24 mouse cellular contexts compared by ENCODE assay signal in genomic region chr9:60182371-60182770, GRCm38 (mm10).
DNase-seq lines count a peak whose midpoint lies in the region.
"Had no signal": no experiment of that assay in that cellular context is flagged by ENCODE, and none has a peak within 500 bp of the region (broad histone marks: within the 10 kb centered on the region; RNA-seq: fewer than 3 reads in every experiment).

No protein-coding gene starts in this region.

- no peaks in the 10 kb centered on the region for H3K27me3 ChIP-seq in limb, embryonic 10.5 days (ENCODE audit: low read depth, poor library complexity, severe bottlenecking)
- no peaks in the 10 kb centered on the region for H3K27me3 ChIP-seq in embryonic facial prominence, embryonic 10.5 days (replicated peaks; ENCODE audit: low read depth, poor library complexity, severe bottlenecking)
- H3K27me3 ChIP-seq: forebrain, embryonic 12.5 days; forebrain, embryonic 15.5 days; heart, embryonic 12.5 days; heart, embryonic 15.5 days; hindbrain, embryonic 13.5 days had no signal

- 93% methylated on average over 6 of the region's 6 CpGs for WGBS in limb, embryonic 10.5 days
- WGBS in embryonic facial prominence, embryonic 10.5 days = 84% methylated on average over 6 of the region's 6 CpGs

- DNase-seq in testis, postnatal 14 days (ENCODE audit: low spot score) = peak; percentile 8
- no peak for DNase-seq in testis, postnatal 10 days (ENCODE audit: low spot score)
- peak; percentile 62 for DNase-seq in adrenal gland, adult 2 months
- peak; percentile 61 for DNase-seq in adrenal gland, postnatal 14 days
- DNase-seq in limb, embryonic 10.5 days (ENCODE audit: low spot score) = no peak
- no peak for DNase-seq in embryo, embryonic 11 days
- DNase-seq in layer of hippocampus, adult 9-11 months = no peak
- no peak for DNase-seq in embryonic facial prominence, embryonic 10.5 days (ENCODE audit: low spot score)
- DNase-seq: cerebellum, adult 18-20 months; cerebellum, adult 9-10 months; cerebellum, postnatal 14 days; gastrocnemius, postnatal 25 days; heart, adult 18-20 months; heart, postnatal 10 days; heart, postnatal 36 days had no signal

- peak overlapping the region; percentile 15; the same call in 1 of the 2 replicates for H3K27ac ChIP-seq in limb, embryonic 10.5 days
- no peak overlapping the region for H3K27ac ChIP-seq in embryonic facial prominence, embryonic 10.5 days (replicated peaks)
- H3K27ac ChIP-seq: embryonic facial prominence, embryonic 13.5 days; forebrain, embryonic 12.5 days; forebrain, embryonic 15.5 days; heart, embryonic 15.5 days; hindbrain, embryonic 10.5 days; hindbrain, embryonic 13.5 days; hindbrain, postnatal 0 days had no signal

- no peaks in the 10 kb centered on the region for H3K36me3 ChIP-seq in limb, embryonic 10.5 days
- no peaks in the 10 kb centered on the region for H3K36me3 ChIP-seq in embryonic facial prominence, embryonic 10.5 days (replicated peaks)
- H3K36me3 ChIP-seq: embryonic facial prominence, embryonic 13.5 days; forebrain, embryonic 12.5 days; forebrain, embryonic 15.5 days; heart, embryonic 12.5 days; heart, embryonic 15.5 days; hindbrain, embryonic 10.5 days; hindbrain, embryonic 13.5 days had no signal

- H3K9me3 ChIP-seq in limb, embryonic 10.5 days (replicated peaks) = no peaks in the 10 kb centered on the region
- no peaks in the 10 kb centered on the region for H3K9me3 ChIP-seq in embryonic facial prominence, embryonic 10.5 days
- H3K9me3 ChIP-seq: embryonic facial prominence, embryonic 13.5 days; forebrain, embryonic 12.5 days; forebrain, embryonic 15.5 days; heart, embryonic 12.5 days; heart, embryonic 15.5 days; hindbrain, embryonic 10.5 days; hindbrain, embryonic 13.5 days had no signal

- no peak overlapping the region for H3K4me3 ChIP-seq in limb, embryonic 10.5 days
- no peak overlapping the region for H3K4me3 ChIP-seq in embryonic facial prominence, embryonic 10.5 days
- H3K4me3 ChIP-seq: embryonic facial prominence, embryonic 13.5 days; erythroblast, embryonic 14.5 days; forebrain, embryonic 12.5 days; forebrain, embryonic 15.5 days; heart, embryonic 12.5 days; heart, embryonic 15.5 days; hindbrain, embryonic 10.5 days; hindbrain, embryonic 13.5 days had no signal

- peaks cover 33% of the 10 kb centered on the region for H3K4me1 ChIP-seq in limb, embryonic 10.5 days
- H3K4me1 ChIP-seq in embryonic facial prominence, embryonic 10.5 days = peaks cover 27% of the 10 kb centered on the region
- H3K4me1 ChIP-seq: forebrain, embryonic 15.5 days had no signal

Comparison
In these comparisons a context has a peak if more than half of its experiments do, and no peak if none do; other contexts are left out.
1. DNase-seq: peak in testis, postnatal 14 days (single experiment), adrenal gland, adult 2 months (single experiment) and adrenal gland, postnatal 14 days (single experiment); none in testis, postnatal 10 days (single experiment), limb, embryonic 10.5 days (single experiment), embryo, embryonic 11 days (single experiment), layer of hippocampus, adult 9-11 months (single experiment) and embryonic facial prominence, embryonic 10.5 days (single experiment).